Mouse (Mus musculus) ES-Bruce4 (cell line): ENCODE results near the gene RPS10-NUDT3.

ENCODE experiments used
- CTCF ChIP-seq: IDR thresholded peaks from one replicate; pipeline ENCODE4 v1.8.1; 2011; ENCODE audit warnings: low read depth, low read length
- POLR2A ChIP-seq: IDR thresholded peaks from one replicate; pipeline ENCODE4 v1.8.1; 2011; ENCODE audit warnings: low read length; ENCODE audit not compliant: insufficient read depth

- TF ChIP-seq CTCF, result no peak
- no peak for TF ChIP-seq POLR2A
These were observed 32.0 kb downstream of the RPS10-NUDT3 start for GRCm38 (mm10) chr17:27603036-27603435.
